Comparison of ENCODE assay signal across 11 mouse cellular contexts in genomic region chr6:118770396-118770795, GRCm38 (mm10).
"Had no signal": no experiment of that assay in that cellular context is flagged by ENCODE, and none has a peak within 500 bp of the region (broad histone marks: within the 10 kb centered on the region; RNA-seq: fewer than 3 reads in every experiment).

No protein-coding gene starts in this region.

- H3K27me3 ChIP-seq: kidney, embryonic 15.5 days; midbrain, embryonic 13.5 days had no signal

- H3K4me2 ChIP-seq: kidney, embryonic 15.5 days; midbrain, embryonic 13.5 days had no signal

- H3K27ac ChIP-seq: kidney, embryonic 15.5 days; left cerebral cortex, adult 2 months; limb, embryonic 10.5 days; midbrain, embryonic 13.5 days had no signal

- H3K4me1 ChIP-seq: kidney, embryonic 15.5 days; limb, embryonic 10.5 days; midbrain, embryonic 13.5 days had no signal

- DNase-seq: kidney, adult 18-20 months; kidney, postnatal 25 days; lung, adult 2 months; lung, postnatal 10 days; lung, postnatal 4 days; right cerebral cortex, postnatal 14 days; thymus, postnatal 36 days had no signal

- H3K4me3 ChIP-seq: kidney, embryonic 15.5 days; left cerebral cortex, adult 2 months; limb, embryonic 10.5 days; midbrain, embryonic 13.5 days had no signal

- ATAC-seq: midbrain, embryonic 13.5 days had no signal

- H3K36me3 ChIP-seq: kidney, embryonic 15.5 days had no signal

- H3K9me3 ChIP-seq: kidney, embryonic 15.5 days; limb, embryonic 10.5 days; midbrain, embryonic 13.5 days had no signal

- H3K9ac ChIP-seq: kidney, embryonic 15.5 days; midbrain, embryonic 13.5 days had no signal
